Mouse (Mus musculus) limb, embryonic 14.5 days (tissue): ENCODE measurements around the gene Canx. TPM values are rescaled to one million over a fixed set of nuclear protein-coding genes. Genes with fewer than 3 reads are reported as not detected.
A peak's percentile ranks its signal among the peaks of the same experiment; 100 is the strongest.

Source experiments
- ATAC-seq: fragments of 200-750 bp; cut with Nextera tagmentation; 2 replicates; pipeline ENCODE4 v1.8.0; 2017; ENCODE audit warnings: low read depth, moderate number of reproducible peaks, moderate TSS enrichment; ENCODE audit not compliant: low FRiP score
- DNase-seq: peaks from one replicate; pipeline ENCODE4 v3.0.0-alpha.2; 2015; ENCODE audit warnings: low spot score
- H3K27ac ChIP-seq: fragments of 300-500 bp; sonication (generic); replicated peaks from 2 replicates; pipeline ENCODE4 v1.5.1; 2014; ENCODE audit warnings: low read depth, mild to moderate bottlenecking, low read length, moderate library complexity, mixed read lengths
- H3K27me3 ChIP-seq: fragments of 300-500 bp; sonication (generic); 2 replicates; pipeline ENCODE4 v1.6.1; 2014; ENCODE audit warnings: low read length, mixed read lengths; ENCODE audit not compliant: control insufficient read depth, insufficient read depth
- H3K36me3 ChIP-seq: fragments of 300-500 bp; sonication (generic); 2 replicates; pipeline ENCODE4 v1.6.1; 2014; ENCODE audit warnings: mild to moderate bottlenecking, low read length, moderate library complexity, mixed read lengths; ENCODE audit not compliant: control insufficient read depth, insufficient read depth
- H3K4me1 ChIP-seq: fragments of 300-500 bp; sonication (generic); 2 replicates; pipeline ENCODE4 v1.6.1; 2014; ENCODE audit warnings: antibody characterized with exemption, low read length, mixed read lengths; ENCODE audit not compliant: control insufficient read depth, insufficient read depth
- H3K4me2 ChIP-seq: fragments of 300-500 bp; sonication (generic); replicated peaks from 2 replicates; pipeline ENCODE4 v1.6.1; 2014; ENCODE audit warnings: low read depth, mild to moderate bottlenecking, low read length, moderate library complexity; ENCODE audit not compliant: severe bottlenecking
- H3K4me3 ChIP-seq: fragments of 300-500 bp; sonication (generic); replicated peaks from 2 replicates; pipeline ENCODE4 v1.5.1; 2014; ENCODE audit warnings: low read length
- H3K9ac ChIP-seq: fragments of 300-500 bp; sonication (generic); 2 replicates; pipeline ENCODE4 v1.6.1; 2014; ENCODE audit warnings: mild to moderate bottlenecking, low read depth, low read length, moderate library complexity; ENCODE audit not compliant: severe bottlenecking
- H3K9me3 ChIP-seq: fragments of 300-500 bp; sonication (generic); 2 replicates; pipeline ENCODE4 v1.6.1; 2016; ENCODE audit warnings: low read length; ENCODE audit not compliant: control insufficient read depth
- POLR2A ChIP-seq: fragments of 200-500 bp; IDR thresholded peaks from 2 replicates; pipeline ENCODE4 v1.8.0; 2012; ENCODE audit warnings: inconsistent platforms, mild to moderate bottlenecking, moderate library complexity, borderline replicate concordance; ENCODE audit not compliant: insufficient read depth, insufficient read length; ENCODE audit errors: extremely low read depth
- WGBS: fragments of 180-500 bp; shearing (Covaris S2); extraction: QIAGEN DNeasy Blood & Tissue Kit; methylation state at CpG from one replicate; pipeline ENCODE4 v1.1.7; 2014; 5-methylcytosine and 5-hydroxymethylcytosine counted together
- polyA plus RNA-seq, 2 experiments: library from polyadenylated mRNA; depleted of rRNA in 1 of 2; stranded (reverse) in 1 of 2; unstranded in 1 of 2; fragments of >200 nt; fragmentation: Nextera tagmentation in 1 of 2; extraction: Ambion mirVana in 1 of 2; gene quantifications; 2 replicates each; pipeline versions ENCODE4 v1.2.1 to v1.2.3; 2012 to 2014

Gene Canx
- polyA plus RNA-seq, 2 experiments: 208 to 244 TPM

DNA sequence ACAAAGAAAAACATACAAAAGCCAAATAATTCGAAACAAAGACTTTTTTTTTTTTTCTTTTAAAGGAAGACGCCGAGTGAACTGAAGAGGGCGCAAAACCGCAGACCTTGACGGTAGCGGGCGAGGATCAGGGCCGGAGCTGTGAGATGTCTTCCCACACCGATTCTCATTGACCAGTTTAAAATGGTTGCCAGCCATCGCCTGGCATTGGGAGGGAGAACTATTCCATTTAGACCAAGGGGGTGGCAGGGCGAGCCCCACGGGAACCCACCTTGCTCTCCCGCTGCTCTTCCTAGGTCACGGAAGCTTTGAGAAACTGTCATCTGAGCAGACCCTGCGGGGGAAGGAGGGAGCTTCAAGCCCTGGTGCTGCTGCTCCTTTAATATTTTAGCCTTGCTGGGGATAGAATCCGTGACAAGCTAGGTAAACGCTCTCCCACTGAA is 45.9 kb upstream of the Canx start:
- Histone ChIP-seq H3K9ac (peak overlapping the region; percentile 52), H3K4me3 (peak overlapping the region; percentile 31), H3K36me3 (no peaks in the 10 kb centered on the region), H3K27me3 (no peaks in the 10 kb centered on the region), H3K27ac (no peak overlapping the region), H3K9me3 (no peaks in the 10 kb centered on the region), H3K4me2 (peak overlapping the region; percentile 56), H3K4me1 (peaks cover 4% of the 10 kb centered on the region; the same call in 1 of the 2 replicates)
- 4% methylated on average over 18 of the region's 18 CpGs for WGBS
- DNase-seq (peak; percentile 71), ATAC-seq (peak; percentile 62; the same call in 1 of the 2 replicates)
- TF ChIP-seq POLR2A: 0 out of 2 replicates have a peak, but pooled peaks have one; percentile 29

DNA sequence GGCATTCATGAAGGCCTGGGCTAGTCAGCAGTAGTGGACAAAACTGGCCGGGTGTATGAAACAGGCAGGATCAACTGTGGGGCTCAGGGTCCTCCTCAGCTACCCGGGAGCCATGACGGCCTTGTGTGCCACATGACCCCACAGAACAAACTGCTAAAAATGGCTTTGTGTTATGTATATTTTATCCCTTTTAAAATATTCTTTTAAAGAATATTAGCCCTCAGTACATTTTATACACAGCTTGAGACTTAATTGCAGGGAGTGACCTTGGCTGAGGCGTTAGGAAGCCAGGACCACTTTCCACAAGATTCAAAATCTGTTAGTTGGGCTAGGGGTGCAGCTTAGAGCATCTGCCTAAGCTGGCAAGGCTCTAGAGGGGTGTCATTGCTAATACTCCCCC is 45.5 kb upstream of the Canx start:
- no peak for TF ChIP-seq POLR2A
- Histone ChIP-seq H3K9ac (peak overlapping the region; percentile 52), H3K4me2 (peak overlapping the region; percentile 56), H3K27me3 (no peaks in the 10 kb centered on the region), H3K9me3 (no peaks in the 10 kb centered on the region), H3K36me3 (no peaks in the 10 kb centered on the region), H3K4me3 (peak overlapping the region; percentile 31), H3K27ac (no peak overlapping the region), H3K4me1 (no peaks in the 10 kb centered on the region)
- no peak for DNase-seq
- ATAC-seq: no peak
- 55% methylated on average over 4 of the region's 4 CpGs for WGBS

DNA sequence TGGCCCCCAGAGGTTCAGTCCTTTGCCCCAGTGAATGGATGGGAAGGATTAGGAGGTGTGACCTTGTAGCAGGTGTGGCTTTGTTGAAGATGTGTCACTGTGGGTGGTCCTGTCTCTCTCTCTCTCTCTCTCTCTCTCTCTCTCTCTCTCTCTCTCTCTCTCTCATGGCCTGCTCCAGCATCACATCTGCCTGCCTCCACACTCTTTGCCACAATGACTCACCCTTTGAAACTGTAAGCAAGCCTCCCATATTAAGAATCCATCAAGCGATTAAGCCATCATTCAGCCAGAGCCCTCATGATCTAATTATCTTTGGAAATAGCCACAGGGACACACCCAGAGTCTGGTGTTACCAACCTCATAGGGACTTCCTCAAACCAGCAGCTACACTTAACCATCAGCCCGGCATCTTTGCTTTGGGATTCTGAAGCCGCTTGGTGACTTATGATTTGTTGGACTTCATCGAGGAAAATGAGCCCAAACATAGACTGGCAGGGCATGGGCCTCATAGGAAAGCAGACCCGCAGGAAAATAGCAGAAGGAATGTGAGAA is 44.0 kb upstream of the Canx start:
- Histone ChIP-seq H3K27ac (no peak overlapping the region), H3K36me3 (no peaks in the 10 kb centered on the region), H3K4me2 (no peak overlapping the region), H3K27me3 (no peaks in the 10 kb centered on the region), H3K4me1 (no peaks in the 10 kb centered on the region), H3K9me3 (no peaks in the 10 kb centered on the region), H3K4me3 (no peak overlapping the region), H3K9ac (no peak overlapping the region)
- no peak for DNase-seq
- 87% methylated on average over 5 of the region's 5 CpGs for WGBS
- ATAC-seq: no peak
- no peak for TF ChIP-seq POLR2A

DNA sequence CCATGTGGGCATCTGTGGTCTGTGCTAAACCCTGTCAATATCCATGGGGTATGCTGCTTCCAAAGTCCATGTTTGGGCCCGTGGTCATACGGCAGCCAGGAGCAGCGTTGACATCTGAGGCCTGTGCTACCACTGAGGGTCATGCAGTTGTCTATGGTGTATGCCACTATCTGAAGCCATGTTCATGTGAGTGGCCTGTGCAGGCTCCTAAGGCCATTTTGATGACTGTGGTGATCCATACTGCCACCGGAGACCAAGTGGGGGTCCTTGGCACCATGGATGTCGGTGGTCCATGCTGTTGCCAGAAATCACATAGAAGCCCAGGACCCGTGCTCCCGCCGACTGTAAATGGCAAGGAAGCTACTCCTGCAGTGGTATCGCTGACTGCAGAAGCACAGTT is 42.1 kb upstream of the Canx start:
- 94% methylated on average over 9 of the region's 9 CpGs for WGBS
- no peak overlapping the region for H3K4me2 ChIP-seq
- no peak for TF ChIP-seq POLR2A

DNA sequence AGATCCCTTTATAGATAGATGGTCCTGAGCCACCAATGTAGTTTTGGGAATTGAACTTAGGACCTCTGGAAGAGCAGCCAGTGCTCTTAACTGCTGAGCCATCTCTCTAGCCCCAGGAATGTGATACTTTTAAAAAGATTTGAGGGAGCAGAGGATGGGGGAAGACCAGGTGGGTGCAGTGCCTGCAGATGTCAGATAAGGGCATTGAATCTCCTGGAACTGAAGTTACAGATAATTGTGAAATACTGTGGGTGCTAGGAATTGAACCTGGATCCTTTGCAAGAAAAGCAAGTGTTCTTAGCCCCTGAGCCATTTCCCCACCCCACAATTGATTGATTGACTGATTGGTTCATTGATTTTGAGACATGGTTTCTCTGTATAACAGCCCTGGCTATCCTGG is 39.8 kb upstream of the Canx start:
- DNase-seq (no peak), ATAC-seq (no peak)
- H3K9ac ChIP-seq: no peak overlapping the region
- no peaks in the 10 kb centered on the region for H3K36me3 ChIP-seq
- H3K4me3 ChIP-seq: no peak overlapping the region
- no peak for TF ChIP-seq POLR2A
- H3K9me3 ChIP-seq: no peaks in the 10 kb centered on the region
- H3K27ac ChIP-seq: no peak overlapping the region
- H3K4me1 ChIP-seq: no peaks in the 10 kb centered on the region
- no peaks in the 10 kb centered on the region for H3K27me3 ChIP-seq
- H3K4me2 ChIP-seq: no peak overlapping the region

More for the DNA sequence above, 42.1 kb upstream of the Canx start:
- no peak overlapping the region for H3K27ac ChIP-seq
- no peak for DNase-seq
- no peaks in the 10 kb centered on the region for H3K9me3 ChIP-seq
- ATAC-seq: no peak
- no peaks in the 10 kb centered on the region for H3K4me1 ChIP-seq
- H3K4me3 ChIP-seq: no peak overlapping the region
- no peaks in the 10 kb centered on the region for H3K36me3 ChIP-seq
- H3K27me3 ChIP-seq: no peaks in the 10 kb centered on the region
- no peak overlapping the region for H3K9ac ChIP-seq
